25 mouse cellular contexts compared by ENCODE assay signal in genomic region chr5:103809674-103810330, GRCm38 (mm10).
A peak's percentile ranks its signal among the peaks of the same experiment; 100 is the strongest.
DNase-seq lines count a peak whose midpoint lies in the region; ATAC-seq and TF ChIP-seq lines count a peak whose summit lies in the region.
"Had no signal": no experiment of that assay in that cellular context is flagged by ENCODE, and none has a peak within 500 bp of the region (broad histone marks: within the 10 kb centered on the region; RNA-seq: fewer than 3 reads in every experiment).

No protein-coding gene starts in this region.

- no peak for DNase-seq in forebrain, postnatal 0 days
- no peak for DNase-seq in forebrain, embryonic 14.5 days (ENCODE audit: low spot score)
- DNase-seq in thymus, postnatal 0 days (ENCODE audit: low spot score), result peak; percentile 11
- DNase-seq in thymus, adult 18-20 months, result no peak
- peak; percentile 38 for DNase-seq in induced T-regulatory cell, adult 2 months (ENCODE audit: low read depth)
- DNase-seq in lung, adult 18-20 months, result no peak
- DNase-seq in ovary, postnatal 10 days (ENCODE audit: low spot score), result no peak
- DNase-seq in cerebellum, postnatal 36 days, result no peak
- DNase-seq: adrenal gland, postnatal 10 days; adrenal gland, postnatal 36 days; cerebellum, adult 18-20 months; cerebellum, adult 9-10 months; cerebellum, postnatal 14 days; gastrocnemius, postnatal 14 days; heart, adult 18-20 months; heart, postnatal 10 days; heart, postnatal 4 days had no signal

- no peaks in the 10 kb centered on the region for H3K4me1 ChIP-seq in forebrain, postnatal 0 days (ENCODE audit: insufficient read depth)
- H3K4me1 ChIP-seq in forebrain, embryonic 14.5 days (ENCODE audit: control insufficient read depth, insufficient read depth, low read length), result no peaks in the 10 kb centered on the region
- H3K4me1 ChIP-seq: embryonic facial prominence, embryonic 15.5 days; forebrain, embryonic 15.5 days; hindbrain, embryonic 12.5 days; hindbrain, embryonic 15.5 days had no signal

- no peak overlapping the region for H3K9ac ChIP-seq in forebrain, postnatal 0 days
- no peak overlapping the region for H3K9ac ChIP-seq in forebrain, embryonic 14.5 days (ENCODE audit: low read length)
- H3K9ac ChIP-seq: embryonic facial prominence, embryonic 12.5 days; embryonic facial prominence, embryonic 15.5 days; forebrain, embryonic 15.5 days; heart, embryonic 12.5 days; heart, embryonic 15.5 days; hindbrain, embryonic 12.5 days; hindbrain, embryonic 15.5 days had no signal

- H3K4me3 ChIP-seq in forebrain, postnatal 0 days (ENCODE audit: low read depth, low read length), result no peak overlapping the region
- no peak overlapping the region for H3K4me3 ChIP-seq in forebrain, embryonic 14.5 days (ENCODE audit: low read depth, low read length)
- H3K4me3 ChIP-seq: embryonic facial prominence, embryonic 12.5 days; embryonic facial prominence, embryonic 15.5 days; forebrain, embryonic 15.5 days; heart, embryonic 12.5 days; heart, embryonic 15.5 days; hindbrain, embryonic 12.5 days; hindbrain, embryonic 15.5 days had no signal

- ATAC-seq in forebrain, postnatal 0 days, result no peak
- ATAC-seq in forebrain, embryonic 14.5 days, result no peak
- ATAC-seq: forebrain, embryonic 15.5 days; intestine, embryonic 16.5 days had no signal

- 90% methylated on average over 7 of the region's 7 CpGs for WGBS in forebrain, postnatal 0 days
- 94% methylated on average over 7 of the region's 7 CpGs for WGBS in forebrain, embryonic 14.5 days

- H3K27ac ChIP-seq in forebrain, postnatal 0 days (ENCODE audit: low read depth, low read length), result no peak overlapping the region
- no peak overlapping the region for H3K27ac ChIP-seq in forebrain, embryonic 14.5 days (ENCODE audit: low read depth, low read length)
- H3K27ac ChIP-seq: embryonic facial prominence, embryonic 12.5 days; embryonic facial prominence, embryonic 15.5 days; forebrain, embryonic 15.5 days; heart, embryonic 15.5 days; hindbrain, embryonic 12.5 days; hindbrain, embryonic 15.5 days had no signal

- no peaks in the 10 kb centered on the region for H3K36me3 ChIP-seq in forebrain, postnatal 0 days (ENCODE audit: insufficient read depth)
- H3K36me3 ChIP-seq in forebrain, embryonic 14.5 days (ENCODE audit: control insufficient read depth, insufficient read depth, low read length), result no peaks in the 10 kb centered on the region
- H3K36me3 ChIP-seq: embryonic facial prominence, embryonic 12.5 days; embryonic facial prominence, embryonic 15.5 days; forebrain, embryonic 15.5 days; heart, embryonic 15.5 days; hindbrain, embryonic 12.5 days; hindbrain, embryonic 15.5 days had no signal

- no peaks in the 10 kb centered on the region for H3K9me3 ChIP-seq in forebrain, postnatal 0 days (ENCODE audit: low read length)
- H3K9me3 ChIP-seq in forebrain, embryonic 14.5 days (replicated peaks; ENCODE audit: control insufficient read depth, low read length), result no peaks in the 10 kb centered on the region
- H3K9me3 ChIP-seq: embryonic facial prominence, embryonic 12.5 days; embryonic facial prominence, embryonic 15.5 days; forebrain, embryonic 15.5 days; heart, embryonic 12.5 days; heart, embryonic 15.5 days; hindbrain, embryonic 12.5 days; hindbrain, embryonic 15.5 days had no signal

- TF ChIP-seq CTCF in forebrain, postnatal 0 days (IDR thresholded peaks at IDR 0.05; ENCODE audit: low read depth), result 0 out of 2 replicates have a peak, but pooled peaks have one; percentile 9

- no peaks in the 10 kb centered on the region for H3K27me3 ChIP-seq in forebrain, postnatal 0 days (ENCODE audit: insufficient read depth, low read length)
- H3K27me3 ChIP-seq in forebrain, embryonic 14.5 days (replicated peaks; ENCODE audit: control insufficient read depth, insufficient read depth, low read length), result no peaks in the 10 kb centered on the region
- H3K27me3 ChIP-seq: embryonic facial prominence, embryonic 12.5 days; embryonic facial prominence, embryonic 15.5 days; forebrain, embryonic 15.5 days; heart, embryonic 12.5 days; heart, embryonic 15.5 days; hindbrain, embryonic 12.5 days; hindbrain, embryonic 15.5 days had no signal

- no peak overlapping the region for H3K4me2 ChIP-seq in forebrain, postnatal 0 days (ENCODE audit: low read depth)
- no peak overlapping the region for H3K4me2 ChIP-seq in forebrain, embryonic 14.5 days (ENCODE audit: low read length)
- H3K4me2 ChIP-seq: embryonic facial prominence, embryonic 12.5 days; embryonic facial prominence, embryonic 15.5 days; forebrain, embryonic 15.5 days; heart, embryonic 12.5 days; heart, embryonic 15.5 days; hindbrain, embryonic 12.5 days; hindbrain, embryonic 15.5 days had no signal

Comparison
In these comparisons a context has a peak if more than half of its experiments do, and no peak if none do; other contexts are left out.
1. DNase-seq: peak in thymus, postnatal 0 days (single experiment) and induced T-regulatory cell, adult 2 months (single experiment); none in forebrain, postnatal 0 days (single experiment), forebrain, embryonic 14.5 days (single experiment), thymus, adult 18-20 months (0 of 2), lung, adult 18-20 months (0 of 2), ovary, postnatal 10 days (single experiment) and cerebellum, postnatal 36 days (0 of 2).